Mouse (Mus musculus): ENCODE measurements around the gene Cav1. TPM values are rescaled to one million over a fixed set of nuclear protein-coding genes. Genes with fewer than 3 reads are reported as not detected.

Cav1 gene
- 97.6 and 111 TPM in 2 replicates for polyA plus RNA-seq (2015; fragmentation: Nextera tagmentation; extraction: Ambion mirVana)

DNA sequence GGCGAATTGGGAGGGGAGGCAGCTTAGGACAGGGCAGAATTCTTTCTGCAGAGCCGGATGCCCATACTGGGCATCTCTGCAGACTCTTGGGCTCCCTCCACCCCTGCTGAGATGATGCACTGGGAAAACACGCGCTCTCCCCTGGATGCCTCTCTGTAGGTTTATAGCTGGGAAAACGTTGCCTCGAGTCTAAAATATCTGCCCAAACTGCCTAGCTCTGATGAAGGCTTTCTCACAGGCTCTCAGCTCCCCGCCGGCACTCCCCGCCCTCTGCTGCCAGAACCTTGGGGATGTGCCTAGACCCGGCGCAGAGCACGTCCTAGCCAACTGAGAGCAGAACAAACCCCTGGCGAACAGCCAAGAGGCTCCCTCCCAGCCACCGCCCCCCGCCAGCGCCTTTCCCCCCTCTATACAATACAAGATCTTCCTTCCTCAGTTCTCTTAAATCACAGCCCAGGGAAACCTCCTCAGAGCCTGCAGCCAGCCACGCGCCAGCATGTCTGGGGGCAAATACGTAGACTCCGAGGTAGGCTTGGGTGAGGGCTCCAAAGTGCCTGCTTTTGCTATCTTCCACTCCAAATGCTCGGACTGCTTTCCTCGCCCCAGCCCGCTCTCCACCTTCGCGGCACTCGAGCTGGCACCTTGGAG, at the start of gene Cav1:
Gene Cav1 (plus strand): TSS at position 382 of the 648 bp plus-strand sequence.

DNA sequence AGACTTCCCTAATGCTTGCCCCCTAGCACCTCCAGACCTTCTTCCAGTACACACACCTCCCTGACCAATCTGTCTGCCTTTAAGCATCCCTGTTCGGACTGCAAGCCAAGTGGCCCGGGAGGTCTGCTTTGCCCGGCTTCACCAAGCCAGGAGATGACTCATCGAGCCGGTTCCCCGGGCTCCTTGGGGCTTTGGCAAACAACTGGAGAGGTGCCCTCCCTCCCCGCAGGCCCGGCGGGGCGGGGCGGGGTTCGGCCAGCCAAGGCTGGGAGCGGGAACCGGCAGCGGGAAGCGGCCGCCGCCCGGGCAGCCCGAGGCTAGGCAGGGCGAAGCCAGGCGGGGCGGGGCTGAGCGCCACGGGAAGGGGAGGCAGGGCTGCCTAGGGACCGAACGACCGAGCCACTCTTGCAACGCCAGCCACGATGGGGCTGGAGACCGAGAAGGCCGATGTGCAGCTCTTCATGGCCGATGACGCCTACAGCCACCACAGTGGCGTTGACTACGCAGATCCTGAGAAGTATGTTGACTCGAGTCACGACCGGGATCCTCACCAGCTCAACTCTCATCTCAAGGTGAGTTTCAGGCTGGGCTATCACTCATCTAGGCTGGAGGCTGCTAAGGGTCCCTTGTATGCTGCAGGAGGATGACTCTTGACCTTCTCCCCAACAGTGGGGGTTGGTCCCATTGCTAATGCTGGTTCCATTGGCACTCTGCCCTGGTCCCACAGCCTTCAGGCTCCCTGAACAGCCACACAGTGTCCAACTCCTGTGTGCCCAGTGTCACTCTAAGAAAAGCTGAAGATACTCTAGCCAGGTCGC, 25.0 kb upstream of the Cav1 start, which contains the start of gene Cav2:
Gene Cav2 (plus strand): TSS at position 247 of the 818 bp plus-strand sequence.

Other genes starting within 250 kb of the Cav1 start
- gene Tes, start 241.2 kb upstream of the Cav1 start, polyA plus RNA-seq (2015; fragmentation: Nextera tagmentation; extraction: Ambion mirVana), result 13.3 and 13.4 TPM in 2 replicates
- 36.4 and 38.0 TPM in 2 replicates for gene Cav2, start 25.1 kb upstream of the Cav1 start, polyA plus RNA-seq (2015; fragmentation: Nextera tagmentation; extraction: Ambion mirVana)
- gene Met, start 157.5 kb downstream of the Cav1 start, polyA plus RNA-seq (2015; fragmentation: Nextera tagmentation; extraction: Ambion mirVana), result 1.0 and 1.8 TPM in 2 replicates

All from adrenal gland, postnatal 0 days (tissue).